ENCODE assay signal across 36 mouse cellular contexts in the genomic region with DNA sequence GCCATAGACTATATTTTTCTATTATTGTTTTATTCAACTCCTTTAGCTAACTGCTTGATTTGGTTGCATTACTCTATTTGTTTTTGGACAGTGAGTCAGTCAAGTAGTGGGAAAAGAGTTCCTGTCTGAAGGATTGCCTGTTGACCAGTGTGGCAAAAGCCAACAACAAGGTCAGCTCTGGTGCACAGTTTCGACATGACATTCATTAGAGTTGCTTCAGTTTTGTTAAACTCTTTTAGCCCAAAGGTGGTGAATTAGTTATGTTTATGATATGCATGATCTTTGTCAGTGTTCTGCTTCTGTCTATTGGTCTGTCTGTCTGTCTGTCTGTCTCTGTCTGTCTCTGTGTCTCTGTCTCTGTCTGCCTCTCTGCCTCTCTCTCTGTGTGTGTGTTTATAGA.
"Had no signal": no experiment of that assay in that cellular context is flagged by ENCODE, and none has a peak within 500 bp of the region (broad histone marks: within the 10 kb centered on the region; RNA-seq: fewer than 3 reads in every experiment).

No protein-coding gene starts in this region.

- H3K9me3 ChIP-seq: heart, embryonic 10.5 days; heart, embryonic 12.5 days; heart, embryonic 13.5 days; heart, embryonic 15.5 days; hindbrain, embryonic 10.5 days; hindbrain, embryonic 12.5 days; hindbrain, embryonic 13.5 days; hindbrain, embryonic 15.5 days; intestine, embryonic 15.5 days; kidney, embryonic 15.5 days had no signal

- H3K9ac ChIP-seq: heart, embryonic 12.5 days; heart, embryonic 13.5 days; heart, embryonic 15.5 days; hindbrain, embryonic 12.5 days; hindbrain, embryonic 13.5 days; hindbrain, embryonic 14.5 days; hindbrain, embryonic 15.5 days; intestine, embryonic 15.5 days; kidney, embryonic 15.5 days had no signal

- H3K4me2 ChIP-seq: heart, embryonic 11.5 days; heart, embryonic 12.5 days; heart, embryonic 13.5 days; heart, embryonic 15.5 days; hindbrain, embryonic 12.5 days; hindbrain, embryonic 13.5 days; hindbrain, embryonic 14.5 days; hindbrain, embryonic 15.5 days; intestine, embryonic 15.5 days; kidney, embryonic 15.5 days had no signal

- ATAC-seq: hindbrain, embryonic 16.5 days; hindbrain, postnatal 0 days; inflammation-experienced regulatory T-cells, adult 6 months; intestine, embryonic 15.5 days; intestine, embryonic 16.5 days; intestine, postnatal 0 days had no signal

- H3K4me3 ChIP-seq: heart, embryonic 10.5 days; heart, embryonic 12.5 days; heart, embryonic 13.5 days; heart, embryonic 15.5 days; hindbrain, embryonic 10.5 days; hindbrain, embryonic 12.5 days; hindbrain, embryonic 13.5 days; hindbrain, embryonic 15.5 days; intestine, embryonic 15.5 days; kidney, embryonic 15.5 days; layer of hippocampus, adult 2 months; left cerebral cortex, adult 2 months had no signal

- DNase-seq: heart, postnatal 10 days; heart, postnatal 14 days; heart, postnatal 36 days; heart, postnatal 4 days; kidney, adult 11 months; kidney, adult 18-20 months; kidney, adult 2 months; kidney, adult 8-10 months; kidney, adult 9 months; kidney, postnatal 10 days; kidney, postnatal 14 days; kidney, postnatal 25 days; kidney, postnatal 36 days; kidney, postnatal 4 days; layer of hippocampus, adult 9-11 months; layer of hippocampus, postnatal 36 days had no signal

- H3K27me3 ChIP-seq: heart, embryonic 12.5 days; heart, embryonic 13.5 days; heart, embryonic 15.5 days; hindbrain, embryonic 12.5 days; hindbrain, embryonic 13.5 days; hindbrain, embryonic 15.5 days; intestine, embryonic 15.5 days; kidney, embryonic 15.5 days had no signal

- H3K36me3 ChIP-seq: heart, embryonic 10.5 days; heart, embryonic 12.5 days; heart, embryonic 13.5 days; heart, embryonic 15.5 days; hindbrain, embryonic 10.5 days; hindbrain, embryonic 12.5 days; hindbrain, embryonic 13.5 days; hindbrain, embryonic 15.5 days; intestine, embryonic 15.5 days; kidney, embryonic 15.5 days had no signal

- H3K27ac ChIP-seq: heart, embryonic 10.5 days; heart, embryonic 13.5 days; heart, embryonic 15.5 days; hindbrain, embryonic 10.5 days; hindbrain, embryonic 12.5 days; hindbrain, embryonic 13.5 days; hindbrain, embryonic 14.5 days; hindbrain, embryonic 15.5 days; hindbrain, postnatal 0 days; intestine, embryonic 15.5 days; kidney, embryonic 15.5 days; kidney, postnatal 0 days; layer of hippocampus, adult 2 months; left cerebral cortex, adult 2 months had no signal

- H3K4me1 ChIP-seq: heart, embryonic 10.5 days; heart, embryonic 12.5 days; hindbrain, embryonic 10.5 days; hindbrain, embryonic 12.5 days; hindbrain, embryonic 15.5 days; intestine, embryonic 15.5 days had no signal
